Mouse (Mus musculus) midbrain, embryonic 16.5 days (tissue): ENCODE results near the gene Slco3a1. TPM values are rescaled to one million over a fixed set of nuclear protein-coding genes. Genes with fewer than 3 reads are reported as not detected.

ENCODE experiments used
- ATAC-seq: fragments of 200-750 bp; cut with Nextera tagmentation; 2 replicates; pipeline ENCODE4 v1.8.0; 2017; ENCODE audit warnings: moderate TSS enrichment
- H3K27ac ChIP-seq: fragments of 300-500 bp; sonication (generic); 2 replicates; pipeline ENCODE4 v1.5.1; 2014; ENCODE audit warnings: mild to moderate bottlenecking, low read length, mixed read lengths
- H3K27me3 ChIP-seq: fragments of 300-500 bp; sonication (generic); 2 replicates; pipeline ENCODE4 v1.6.1; 2014; ENCODE audit warnings: low read depth, low read length, mixed read lengths; ENCODE audit not compliant: control insufficient read depth, insufficient read depth
- H3K36me3 ChIP-seq: fragments of 300-500 bp; sonication (generic); 2 replicates; pipeline ENCODE4 v1.6.1; 2014; ENCODE audit warnings: mild to moderate bottlenecking, low read length, moderate library complexity, mixed read lengths; ENCODE audit not compliant: control insufficient read depth, insufficient read depth
- H3K4me1 ChIP-seq: fragments of 300-500 bp; sonication (generic); 2 replicates; pipeline ENCODE4 v1.6.1; 2014; ENCODE audit warnings: mild to moderate bottlenecking, low read length, mixed read lengths; ENCODE audit not compliant: control insufficient read depth, insufficient read depth
- H3K4me2 ChIP-seq: fragments of 300-500 bp; sonication (generic); 2 replicates; pipeline ENCODE4 v1.6.1; 2014; ENCODE audit warnings: mild to moderate bottlenecking, low read length, mixed read lengths
- H3K4me3 ChIP-seq: fragments of 300-500 bp; sonication (generic); 2 replicates; pipeline ENCODE4 v1.5.1; 2014; ENCODE audit warnings: low read depth, mild to moderate bottlenecking, low read length, moderate library complexity, mixed read lengths
- H3K9ac ChIP-seq: fragments of 300-500 bp; sonication (generic); 2 replicates; pipeline ENCODE4 v1.6.1; 2014; ENCODE audit warnings: low read depth, low read length, mixed read lengths
- H3K9me3 ChIP-seq: fragments of 300-500 bp; sonication (generic); replicated peaks from 2 replicates; pipeline ENCODE4 v1.6.1; 2014; ENCODE audit warnings: mild to moderate bottlenecking, low read length, mixed read lengths; ENCODE audit not compliant: control insufficient read depth, poor library complexity, severe bottlenecking
- WGBS: fragments of 180-500 bp; shearing (Covaris S2); extraction: QIAGEN DNeasy Blood & Tissue Kit; methylation state at CpG from one replicate; pipeline ENCODE4 v1.1.7; 2014; 5-methylcytosine and 5-hydroxymethylcytosine counted together
- polyA plus RNA-seq: library from polyadenylated mRNA; unstranded; fragments of >200 nt; fragmentation: Nextera tagmentation; extraction: Ambion mirVana; gene quantifications from 2 replicates; pipeline ENCODE4 v1.2.1, GENCODE M21; 2015

Slco3a1 gene
- polyA plus RNA-seq, 1 experiment from 2014 or later = 27.2 TPM

- no peaks in the 10 kb centered on the region for H3K27me3 ChIP-seq
- 0 out of 2 replicates have a peak, but pooled peaks cover 2% of the 10 kb centered on the region for H3K36me3 ChIP-seq
- no peak overlapping the region for H3K4me2 ChIP-seq
- H3K4me3 ChIP-seq = no peak overlapping the region
- ATAC-seq = no peak
- H3K9me3 ChIP-seq = no peaks in the 10 kb centered on the region
- 48% methylated on average over 3 of the region's 3 CpGs for WGBS
- no peak overlapping the region for H3K9ac ChIP-seq
- no peak overlapping the region for H3K27ac ChIP-seq
- H3K4me1 ChIP-seq = no peaks in the 10 kb centered on the region
Observed at GRCm38 (mm10) chr7:74332323-74332722, 222.3 kb downstream of the Slco3a1 start.

- no peak for ATAC-seq
- 71% methylated on average over 7 of the region's 7 CpGs for WGBS
- H3K4me1 ChIP-seq = no peaks in the 10 kb centered on the region
- 0 out of 2 replicates have a peak, but pooled peaks cover 2% of the 10 kb centered on the region for H3K36me3 ChIP-seq
- H3K9ac ChIP-seq = no peak overlapping the region
- no peak overlapping the region for H3K27ac ChIP-seq
- no peak overlapping the region for H3K4me3 ChIP-seq
- no peak overlapping the region for H3K4me2 ChIP-seq
- no peaks in the 10 kb centered on the region for H3K27me3 ChIP-seq
- H3K9me3 ChIP-seq = no peaks in the 10 kb centered on the region
Observed at GRCm38 (mm10) chr7:74330858-74331726, 223.5 kb downstream of the Slco3a1 start.

GRCm38 (mm10) chr7:74330117-74330857 is 224.3 kb downstream of the Slco3a1 start:
- Histone ChIP-seq H3K27ac (no peak overlapping the region), H3K36me3 (0 out of 2 replicates have a peak, but pooled peaks cover 2% of the 10 kb centered on the region), H3K4me3 (no peak overlapping the region), H3K9ac (no peak overlapping the region), H3K27me3 (no peaks in the 10 kb centered on the region), H3K4me2 (no peak overlapping the region), H3K4me1 (0 out of 2 replicates have a peak, but pooled peaks cover under 1% of the 10 kb centered on the region), H3K9me3 (no peaks in the 10 kb centered on the region)
- ATAC-seq = no peak
- WGBS = 81% methylated on average over 7 of the region's 7 CpGs

- no peak overlapping the region for H3K4me3 ChIP-seq
- H3K4me2 ChIP-seq = no peak overlapping the region
- 93% methylated on average over 1 of the region's 1 CpGs for WGBS
- 0 out of 2 replicates have a peak, but pooled peaks cover 2% of the 10 kb centered on the region for H3K36me3 ChIP-seq
- no peaks in the 10 kb centered on the region for H3K27me3 ChIP-seq
- H3K9me3 ChIP-seq = no peaks in the 10 kb centered on the region
- H3K27ac ChIP-seq = no peak overlapping the region
- peaks cover 10% of the 10 kb centered on the region; the same call in 1 of the 2 replicates for H3K4me1 ChIP-seq
- H3K9ac ChIP-seq = no peak overlapping the region
- no peak for ATAC-seq
Observed at GRCm38 (mm10) chr7:74329004-74329403, 225.6 kb downstream of the Slco3a1 start.

- H3K4me1 ChIP-seq = peaks cover 22% of the 10 kb centered on the region
- 90% methylated on average over 5 of the region's 5 CpGs for WGBS
Observed at GRCm38 (mm10) chr7:74327716-74328115, 226.9 kb downstream of the Slco3a1 start.

GRCm38 (mm10) chr7:74325052-74325451 is 229.5 kb downstream of the Slco3a1 start:
- Histone ChIP-seq H3K4me3 (no peak overlapping the region), H3K36me3 (0 out of 2 replicates have a peak, but pooled peaks cover 2% of the 10 kb centered on the region), H3K4me1 (peaks cover 28% of the 10 kb centered on the region), H3K9me3 (no peaks in the 10 kb centered on the region), H3K27ac (peak overlapping the region; percentile 18; the same call in 1 of the 2 replicates), H3K27me3 (no peaks in the 10 kb centered on the region), H3K9ac (no peak overlapping the region), H3K4me2 (no peak overlapping the region)
- WGBS = 41% methylated on average over 8 of the region's 8 CpGs
- ATAC-seq = no peak

More at GRCm38 (mm10) chr7:74327716-74328115, 226.9 kb downstream of the Slco3a1 start:
- H3K4me2 ChIP-seq = no peak overlapping the region
- no peak for ATAC-seq
- H3K4me3 ChIP-seq = no peak overlapping the region
- H3K9me3 ChIP-seq = no peaks in the 10 kb centered on the region
- H3K9ac ChIP-seq = no peak overlapping the region
- H3K27me3 ChIP-seq = no peaks in the 10 kb centered on the region
- 0 out of 2 replicates have a peak, but pooled peaks cover 2% of the 10 kb centered on the region for H3K36me3 ChIP-seq
- no peak overlapping the region for H3K27ac ChIP-seq

- WGBS = 69% methylated on average over 5 of the region's 5 CpGs
- Histone ChIP-seq H3K27ac (peak overlapping the region; percentile 40), H3K36me3 (0 out of 2 replicates have a peak, but pooled peaks cover 2% of the 10 kb centered on the region)
Observed at GRCm38 (mm10) chr7:74323683-74324082, 230.9 kb downstream of the Slco3a1 start.

GRCm38 (mm10) chr7:74323194-74323593 is 231.4 kb downstream of the Slco3a1 start:
- H3K27ac ChIP-seq = peak overlapping the region; percentile 61
- peaks cover 2% of the 10 kb centered on the region; the same call in 1 of the 2 replicates for H3K36me3 ChIP-seq
- no peaks in the 10 kb centered on the region for H3K9me3 ChIP-seq
- H3K4me1 ChIP-seq = peaks cover 28% of the 10 kb centered on the region
- ATAC-seq = peak; percentile 62
- no peak overlapping the region for H3K9ac ChIP-seq
- H3K27me3 ChIP-seq = no peaks in the 10 kb centered on the region
- no peak overlapping the region for H3K4me2 ChIP-seq
- H3K4me3 ChIP-seq = no peak overlapping the region

More at GRCm38 (mm10) chr7:74323683-74324082, 230.9 kb downstream of the Slco3a1 start:
- Histone ChIP-seq H3K27me3 (no peaks in the 10 kb centered on the region), H3K9ac (no peak overlapping the region), H3K9me3 (no peaks in the 10 kb centered on the region), H3K4me3 (no peak overlapping the region), H3K4me2 (no peak overlapping the region), H3K4me1 (peaks cover 28% of the 10 kb centered on the region)
- ATAC-seq = peak; percentile 40; the same call in 1 of the 2 replicates
